Mouse (Mus musculus): ENCODE results near the gene Hat1. TPM values are rescaled to one million over a fixed set of nuclear protein-coding genes. Genes with fewer than 3 reads are reported as not detected.

The Hat1 gene
- polyA plus RNA-seq, 1 experiment from 2014 or later: 56.0 TPM

Other genes with a start within 250 kb of the Hat1 start
- 168 to 235 TPM (median 216 TPM) in 3 replicates for gene Dync1i2, start 177.3 kb upstream of the Hat1 start, polyA plus RNA-seq (2018)
- gene Slc25a12, start 21.2 kb upstream of the Hat1 start, polyA plus RNA-seq (2018): 20.9 to 38.7 TPM (median 26.8 TPM) in 3 replicates
- 13.7 to 18.7 TPM (median 15.3 TPM) in 3 replicates for gene Metap1d, start 64.3 kb downstream of the Hat1 start, polyA plus RNA-seq (2018)
- not detected in 3 replicates for gene Dlx1, start 139.2 kb downstream of the Hat1 start, polyA plus RNA-seq (2018)
- gene Dlx2, start 157.8 kb downstream of the Hat1 start, polyA plus RNA-seq (2018): not detected in 3 replicates